ENCODE assay signal across 24 mouse cellular contexts in the genomic region with DNA sequence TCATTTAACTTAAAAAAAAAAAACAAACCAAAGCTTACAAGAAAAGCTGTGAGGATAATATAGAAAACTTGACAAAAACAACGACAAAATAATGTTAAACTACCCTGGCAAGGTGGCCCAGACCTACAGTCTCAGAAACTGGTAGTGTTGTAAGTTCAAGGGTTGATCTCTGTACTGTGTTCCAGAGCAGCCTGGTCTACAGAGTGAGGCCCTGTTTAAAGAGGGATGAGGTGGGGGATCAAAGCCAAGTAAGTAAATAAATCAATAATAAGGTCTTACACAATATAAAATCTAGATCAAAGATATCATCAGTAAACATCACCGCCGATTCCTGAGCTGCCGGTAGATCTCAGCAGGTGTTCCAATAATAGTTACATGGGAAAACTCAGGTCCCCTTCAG.
"Had no signal": no experiment of that assay in that cellular context is flagged by ENCODE, and none has a peak within 500 bp of the region (broad histone marks: within the 10 kb centered on the region; RNA-seq: fewer than 3 reads in every experiment).

No protein-coding gene starts in this region.

- H3K27ac ChIP-seq: heart, adult 2 months; hindbrain, embryonic 10.5 days; hindbrain, embryonic 12.5 days; hindbrain, embryonic 14.5 days; intestine, embryonic 15.5 days; layer of hippocampus, adult 2 months; left cerebral cortex, adult 2 months; limb, embryonic 10.5 days; limb, embryonic 12.5 days; liver, embryonic 13.5 days had no signal

- ATAC-seq: hindbrain, embryonic 16.5 days; inflammation-experienced regulatory T-cells, adult 6 months; intestine, embryonic 15.5 days; intestine, postnatal 0 days had no signal

- H3K4me3 ChIP-seq: heart, adult 2 months; heart, embryonic 12.5 days; hindbrain, embryonic 10.5 days; hindbrain, embryonic 12.5 days; intestine, embryonic 15.5 days; layer of hippocampus, adult 2 months; left cerebral cortex, adult 2 months; limb, embryonic 10.5 days; limb, embryonic 12.5 days; liver, embryonic 13.5 days had no signal

- H3K9ac ChIP-seq: heart, embryonic 12.5 days; hindbrain, embryonic 12.5 days; hindbrain, embryonic 14.5 days; intestine, embryonic 15.5 days; limb, embryonic 12.5 days; liver, embryonic 13.5 days had no signal

- H3K4me1 ChIP-seq: heart, embryonic 12.5 days; hindbrain, embryonic 10.5 days; hindbrain, embryonic 12.5 days; intestine, embryonic 15.5 days; limb, embryonic 10.5 days; limb, embryonic 12.5 days had no signal

- H3K36me3 ChIP-seq: heart, embryonic 12.5 days; hindbrain, embryonic 10.5 days; hindbrain, embryonic 12.5 days; intestine, embryonic 15.5 days; limb, embryonic 10.5 days; limb, embryonic 12.5 days; liver, embryonic 13.5 days had no signal

- H3K4me2 ChIP-seq: heart, embryonic 12.5 days; hindbrain, embryonic 12.5 days; hindbrain, embryonic 14.5 days; intestine, embryonic 15.5 days; limb, embryonic 12.5 days; liver, embryonic 13.5 days had no signal

- H3K9me3 ChIP-seq: heart, embryonic 12.5 days; hindbrain, embryonic 10.5 days; hindbrain, embryonic 12.5 days; intestine, embryonic 15.5 days; limb, embryonic 10.5 days; limb, embryonic 12.5 days; liver, embryonic 13.5 days had no signal

- DNase-seq: gastrocnemius, postnatal 14 days; gastrocnemius, postnatal 36 days; heart, adult 11 months; heart, adult 2 months; heart, postnatal 10 days; heart, postnatal 4 days; kidney, adult 18-20 months; kidney, adult 8-10 months; kidney, postnatal 10 days; kidney, postnatal 25 days; kidney, postnatal 4 days; liver, embryonic 13.5 days had no signal

- H3K27me3 ChIP-seq: hindbrain, embryonic 12.5 days; intestine, embryonic 15.5 days had no signal
